Mouse (Mus musculus): Measurements from ENCODE around the gene Foxr1. TPM values are rescaled to one million over a fixed set of nuclear protein-coding genes. Genes with fewer than 3 reads are reported as not detected.

The Foxr1 gene
- polyA plus RNA-seq, 1 experiment from 2014 or later, result not detected

DNA sequence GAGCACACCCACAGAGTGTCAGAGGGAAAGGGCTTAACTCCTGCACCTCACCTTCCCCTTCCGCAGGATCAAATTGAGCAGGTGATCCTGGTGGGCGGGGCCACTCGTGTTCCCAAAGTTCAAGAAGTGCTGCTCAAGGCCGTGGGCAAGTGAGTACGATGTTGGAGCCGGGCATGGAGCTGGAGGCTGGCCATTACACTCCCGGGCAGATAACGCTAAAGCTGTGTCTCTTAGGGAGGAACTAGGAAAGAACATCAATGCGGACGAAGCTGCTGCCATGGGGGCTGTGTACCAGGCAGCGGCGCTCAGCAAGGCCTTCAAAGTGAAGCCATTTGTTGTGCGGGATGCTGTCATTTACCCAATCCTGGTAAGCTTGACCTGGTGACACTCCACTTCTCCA is 56.3 kb downstream of the Foxr1 start:
- no peak overlapping the region for H3K27ac ChIP-seq (replicated peaks)
- 94% methylated on average over 13 of the region's 13 CpGs for WGBS
- H3K4me1 ChIP-seq, result peaks cover 17% of the 10 kb centered on the region
- no peak overlapping the region for H3K9ac ChIP-seq (replicated peaks)
- no peak for ATAC-seq (replicated peaks)
- H3K27me3 ChIP-seq, result no peaks in the 10 kb centered on the region
- no peak overlapping the region for H3K4me2 ChIP-seq (replicated peaks)
- no peak overlapping the region for H3K4me3 ChIP-seq
- no peaks in the 10 kb centered on the region for H3K9me3 ChIP-seq
- peaks cover 87% of the 10 kb centered on the region for H3K36me3 ChIP-seq

Small RNA genes within 50 kb of the gene (microRNA-seq; reads per million reads assigned to microRNA genes)
- not detected for gene Mir7085

Other genes with a start within 250 kb of the Foxr1 start
- gene Cbl, start 207.1 kb downstream of the Foxr1 start, polyA plus RNA-seq (2015; fragmentation: Nextera tagmentation; extraction: Ambion mirVana), result 25.7 and 26.4 TPM in 2 replicates
- 0.32 TPM in 1 of 2 replicates, not detected in the other for gene Ccdc153, start 200.5 kb downstream of the Foxr1 start, polyA plus RNA-seq (2015; fragmentation: Nextera tagmentation; extraction: Ambion mirVana)
- gene Pdzd3, start 189.7 kb downstream of the Foxr1 start, polyA plus RNA-seq (2015; fragmentation: Nextera tagmentation; extraction: Ambion mirVana), result 0.59 and 0.61 TPM in 2 replicates
- gene Nlrx1, start 172.5 kb downstream of the Foxr1 start, polyA plus RNA-seq (2015; fragmentation: Nextera tagmentation; extraction: Ambion mirVana), result 4.5 and 5.2 TPM in 2 replicates
- gene Abcg4, start 152.5 kb downstream of the Foxr1 start, polyA plus RNA-seq (2015; fragmentation: Nextera tagmentation; extraction: Ambion mirVana), result 14.2 and 15.6 TPM in 2 replicates
- gene Hinfp, start 135.5 kb downstream of the Foxr1 start, polyA plus RNA-seq (2015; fragmentation: Nextera tagmentation; extraction: Ambion mirVana), result 33.4 and 35.4 TPM in 2 replicates
- 21.5 and 24.2 TPM in 2 replicates for gene C2cd2l, start 120.9 kb downstream of the Foxr1 start, polyA plus RNA-seq (2015; fragmentation: Nextera tagmentation; extraction: Ambion mirVana)
- gene Dpagt1, start 115.1 kb downstream of the Foxr1 start, polyA plus RNA-seq (2015; fragmentation: Nextera tagmentation; extraction: Ambion mirVana), result 32.2 and 32.5 TPM in 2 replicates
- gene H2afx, start 106.4 kb downstream of the Foxr1 start, polyA plus RNA-seq (2015; fragmentation: Nextera tagmentation; extraction: Ambion mirVana), result 232 and 253 TPM in 2 replicates
- 66.3 and 71.2 TPM in 2 replicates for gene Hmbs, start 96.9 kb downstream of the Foxr1 start, polyA plus RNA-seq (2015; fragmentation: Nextera tagmentation; extraction: Ambion mirVana)
- gene Vps11, start 79.5 kb downstream of the Foxr1 start, polyA plus RNA-seq (2015; fragmentation: Nextera tagmentation; extraction: Ambion mirVana), result 38.4 and 42.3 TPM in 2 replicates
- gene Hyou1, start 61.6 kb downstream of the Foxr1 start, polyA plus RNA-seq (2015; fragmentation: Nextera tagmentation; extraction: Ambion mirVana), result 21.6 and 22.0 TPM in 2 replicates
- 36.1 and 37.4 TPM in 2 replicates for gene Slc37a4, start 44.3 kb downstream of the Foxr1 start, polyA plus RNA-seq (2015; fragmentation: Nextera tagmentation; extraction: Ambion mirVana)
- 1,070 and 1,143 TPM in 2 replicates for gene Rps25, start 34.0 kb downstream of the Foxr1 start, polyA plus RNA-seq (2015; fragmentation: Nextera tagmentation; extraction: Ambion mirVana)
- 320 and 321 TPM in 2 replicates for gene Trappc4, start 33.5 kb downstream of the Foxr1 start, polyA plus RNA-seq (2015; fragmentation: Nextera tagmentation; extraction: Ambion mirVana)
- 34.6 and 35.1 TPM in 2 replicates for gene Ccdc84, start 22.6 kb downstream of the Foxr1 start, polyA plus RNA-seq (2015; fragmentation: Nextera tagmentation; extraction: Ambion mirVana)
- not detected in 2 replicates for gene Upk2, start 13.8 kb upstream of the Foxr1 start, polyA plus RNA-seq (2015; fragmentation: Nextera tagmentation; extraction: Ambion mirVana)
- 13.6 and 14.4 TPM in 2 replicates for gene Bcl9l, start 41.7 kb upstream of the Foxr1 start, polyA plus RNA-seq (2015; fragmentation: Nextera tagmentation; extraction: Ambion mirVana)
- 0.06 TPM in 1 of 2 replicates, not detected in the other for gene Cxcr5, start 120.7 kb upstream of the Foxr1 start, polyA plus RNA-seq (2015; fragmentation: Nextera tagmentation; extraction: Ambion mirVana)
- 22.9 and 23.1 TPM in 2 replicates for gene Ddx6, start 163.8 kb upstream of the Foxr1 start, polyA plus RNA-seq (2015; fragmentation: Nextera tagmentation; extraction: Ambion mirVana)
- gene Treh, start 232.1 kb upstream of the Foxr1 start, polyA plus RNA-seq (2015; fragmentation: Nextera tagmentation; extraction: Ambion mirVana), result not detected in 2 replicates